In the genomic region with DNA sequence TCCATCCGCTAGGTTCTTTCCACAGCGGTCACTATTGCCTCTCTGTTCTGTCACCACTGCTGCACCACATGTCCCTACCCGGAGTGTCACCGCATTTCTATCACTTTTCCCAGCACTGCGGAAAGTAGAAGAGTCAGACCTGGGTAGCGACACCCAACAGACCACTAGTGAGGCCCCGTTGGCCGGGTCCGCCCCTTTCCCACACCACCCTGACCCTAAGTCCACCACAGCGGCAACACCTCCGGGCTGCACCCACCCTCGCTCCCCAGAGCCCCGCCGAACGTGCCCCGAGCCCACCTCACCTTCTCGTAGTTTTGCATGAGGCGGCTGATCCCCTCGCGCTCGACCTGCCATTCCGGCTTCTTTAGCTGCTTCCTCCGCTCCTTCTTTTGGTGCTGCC, we compare ENCODE assay signal across 8 mouse cellular contexts. TPM values are rescaled to one million over a fixed set of nuclear protein-coding genes. Genes with fewer than 3 reads are reported as not detected.
DNase-seq lines count a peak whose midpoint lies in the region; ATAC-seq and TF ChIP-seq lines count a peak whose summit lies in the region.

No protein-coding gene starts in this region.

- H3K27ac ChIP-seq in heart, embryonic 15.5 days = peak overlapping the region; percentile 53; the same call in 1 of the 2 replicates
- no peak overlapping the region for H3K27ac ChIP-seq in ES-E14 (ENCODE audit: insufficient read depth, low read depth, low read length, poor library complexity, severe bottlenecking)
- peak overlapping the region; percentile 81 for H3K27ac ChIP-seq in forebrain, embryonic 10.5 days
- 0 out of 2 replicates have a peak overlapping the region, but pooled peaks have one; percentile 9 for H3K27ac ChIP-seq in limb, embryonic 15.5 days
- H3K27ac ChIP-seq in neural tube, embryonic 14.5 days (ENCODE audit: low read depth, low read length) = no peak overlapping the region

- DNase-seq in heart, postnatal 25 days (ENCODE audit: low spot score) = no peak
- peak; percentile 15 for DNase-seq in ES-E14 (ENCODE audit: low read depth, low spot score)
- DNase-seq in forebrain, embryonic 10.5 days (ENCODE audit: extremely low spot score, low spot score) = no peak
- DNase-seq in layer of hippocampus, adult 11-12 months (ENCODE audit: low spot score) = no peak
- no peak for DNase-seq in urinary bladder, adult 18-20 months (ENCODE audit: low spot score in 2 of 2)

- intact Hi-C loops in heart, postnatal 25 days (cut with DNase I) = no loop called here

- peak overlapping the region; percentile 90 for H3K4me3 ChIP-seq in heart, embryonic 15.5 days
- H3K4me3 ChIP-seq in ES-E14 (ENCODE audit: insufficient read depth in 1 of 2, low read depth in 1 of 2, low read length in 2 of 2, poor library complexity in 1 of 2, severe bottlenecking in 1 of 2) = peak overlapping the region; percentile 73 to 92
- peak overlapping the region; percentile 92 for H3K4me3 ChIP-seq in forebrain, embryonic 10.5 days
- H3K4me3 ChIP-seq in limb, embryonic 15.5 days = peak overlapping the region; percentile 85
- peak overlapping the region; percentile 74 for H3K4me3 ChIP-seq in neural tube, embryonic 14.5 days (ENCODE audit: low read depth, low read length)

- no peak for ATAC-seq in heart, embryonic 15.5 days (replicated peaks; ENCODE audit: insufficient number of reproducible peaks, insufficient read depth, low FRiP score, low read depth)
- no peak for ATAC-seq in limb, embryonic 15.5 days (ENCODE audit: insufficient number of reproducible peaks, low FRiP score, low TSS enrichment, low read depth)
- ATAC-seq in neural tube, embryonic 14.5 days (ENCODE audit: low read depth) = peak; percentile 63

- peak overlapping the region; percentile 74 for H3K9ac ChIP-seq in heart, embryonic 15.5 days
- H3K9ac ChIP-seq in ES-E14 (ENCODE audit: insufficient read depth, low read depth, low read length, poor library complexity, severe bottlenecking) = peak overlapping the region; percentile 86
- H3K9ac ChIP-seq in limb, embryonic 15.5 days = peak overlapping the region; percentile 56
- peak overlapping the region; percentile 64 for H3K9ac ChIP-seq in neural tube, embryonic 14.5 days (replicated peaks; ENCODE audit: low read depth, low read length)

- H3K27me3 ChIP-seq in heart, embryonic 15.5 days = peaks cover 3% of the 10 kb centered on the region; the same call in 1 of the 2 replicates
- H3K27me3 ChIP-seq in forebrain, embryonic 10.5 days (ENCODE audit: poor library complexity, severe bottlenecking) = no peaks in the 10 kb centered on the region
- no peaks in the 10 kb centered on the region for H3K27me3 ChIP-seq in limb, embryonic 15.5 days
- H3K27me3 ChIP-seq in neural tube, embryonic 14.5 days (ENCODE audit: control insufficient read depth, insufficient read depth, low read length) = no peaks in the 10 kb centered on the region

- peak overlapping the region; percentile 96 for H3K4me2 ChIP-seq in heart, embryonic 15.5 days
- H3K4me2 ChIP-seq in limb, embryonic 15.5 days = peak overlapping the region; percentile 87
- H3K4me2 ChIP-seq in neural tube, embryonic 14.5 days (ENCODE audit: low read depth, low read length) = peak overlapping the region; percentile 64

- in situ Hi-C loops in ES-E14 (cut with MboI; ENCODE audit: low sequenced_read_pairs in 2 of 2, unreplicated experiment in 2 of 2) = no loop called here

- peaks cover 12% of the 10 kb centered on the region for H3K4me1 ChIP-seq in heart, embryonic 15.5 days (replicated peaks)
- H3K4me1 ChIP-seq in ES-E14 (ENCODE audit: control insufficient read depth in 2 of 2, insufficient read depth in 2 of 2, low read length in 2 of 2, poor library complexity in 1 of 2) = peaks cover 0 to 2% of the 10 kb centered on the region in 2 experiments; a peak in 1 of 4 replicates
- peaks cover 17% of the 10 kb centered on the region for H3K4me1 ChIP-seq in forebrain, embryonic 10.5 days
- peaks cover 9% of the 10 kb centered on the region for H3K4me1 ChIP-seq in limb, embryonic 15.5 days
- peaks cover 13% of the 10 kb centered on the region for H3K4me1 ChIP-seq in neural tube, embryonic 14.5 days (ENCODE audit: control insufficient read depth, insufficient read depth, low read length)

- H3K36me3 ChIP-seq in heart, embryonic 15.5 days = no peaks in the 10 kb centered on the region
- H3K36me3 ChIP-seq in ES-E14 (ENCODE audit: control insufficient read depth, insufficient read depth, low read length, poor library complexity, severe bottlenecking) = no peaks in the 10 kb centered on the region; the same call in 1 of the 2 replicates
- no peaks in the 10 kb centered on the region for H3K36me3 ChIP-seq in forebrain, embryonic 10.5 days (replicated peaks)
- no peaks in the 10 kb centered on the region for H3K36me3 ChIP-seq in limb, embryonic 15.5 days
- H3K36me3 ChIP-seq in neural tube, embryonic 14.5 days (ENCODE audit: control insufficient read depth, insufficient read depth, low read length) = no peaks in the 10 kb centered on the region

- WGBS in heart, embryonic 15.5 days = under 1% methylated on average over 23 of the region's 23 CpGs
- 1% methylated on average over 23 of the region's 23 CpGs for WGBS in forebrain, embryonic 10.5 days
- under 1% methylated on average over 23 of the region's 23 CpGs for WGBS in limb, embryonic 15.5 days
- WGBS in neural tube, embryonic 14.5 days = 1% methylated on average over 23 of the region's 23 CpGs

- no peaks in the 10 kb centered on the region for H3K9me3 ChIP-seq in heart, embryonic 15.5 days (replicated peaks)
- H3K9me3 ChIP-seq in ES-E14 (ENCODE audit: control insufficient read depth, insufficient read depth, low read depth, low read length) = no peaks in the 10 kb centered on the region
- H3K9me3 ChIP-seq in forebrain, embryonic 10.5 days = no peaks in the 10 kb centered on the region
- no peaks in the 10 kb centered on the region for H3K9me3 ChIP-seq in limb, embryonic 15.5 days
- H3K9me3 ChIP-seq in neural tube, embryonic 14.5 days (ENCODE audit: control insufficient read depth, low read length) = no peaks in the 10 kb centered on the region

TF ChIP-seq in ES-E14, 5 proteins besides CTCF, POLR2A, EP300 and RAD21:
- TF ChIP-seq ZNF384 (IDR thresholded peaks at IDR 0.05; ENCODE audit: low read depth, low read length) = no peak
- TF ChIP-seq MAFK (IDR thresholded peaks at IDR 0.05; ENCODE audit: insufficient read depth, low read depth, low read length) = no peak
- TF ChIP-seq ZC3H11A (IDR thresholded peaks at IDR 0.05; ENCODE audit: borderline replicate concordance, low read depth, low read length) = no peak
- TF ChIP-seq CHD2 (IDR thresholded peaks at IDR 0.05; ENCODE audit: low read depth, low read length) = no peak
- no peak for TF ChIP-seq HCFC1 (IDR thresholded peaks at IDR 0.05; ENCODE audit: borderline replicate concordance, insufficient read depth, low read length)

RNA-seq across cellular contexts. Expression of a gene that starts 0.3 kb away (rescaled TPM):
- 14.8 and 17.5 TPM in 2 replicates for polyA plus RNA-seq in heart, embryonic 15.5 days (2015; fragmentation: Nextera tagmentation; extraction: Ambion mirVana)
- 1 to 10 TPM; 8.9 to 9.7 TPM for total RNA-seq in heart, postnatal 25 days (2021)
- total RNA-seq in ES-E14 (2012; rRNA removed) = 32.0 and 46.7 TPM in 2 replicates
- polyA plus RNA-seq in forebrain, embryonic 10.5 days (2016; fragmentation: Nextera tagmentation; extraction: Ambion mirVana) = 31.5 and 32.3 TPM in 2 replicates
- polyA plus RNA-seq in limb, embryonic 15.5 days (2015; fragmentation: Nextera tagmentation; extraction: Ambion mirVana) = 25.2 and 26.3 TPM in 2 replicates
- 25.2 and 29.2 TPM in 2 replicates for polyA plus RNA-seq in neural tube, embryonic 14.5 days (2014; fragmentation: Nextera tagmentation; extraction: Ambion mirVana)

RNA-seq across cellular contexts. Expression of a gene that starts 54.0 kb away (rescaled TPM):
- 0.31 and 0.93 TPM in 2 replicates for polyA plus RNA-seq in heart, embryonic 15.5 days (2015; fragmentation: Nextera tagmentation; extraction: Ambion mirVana)
- total RNA-seq in heart, postnatal 25 days (2021) = under 1 TPM; 0.23 to 0.36 TPM
- total RNA-seq in ES-E14 (2012; rRNA removed) = 0.21 and 0.27 TPM in 2 replicates
- 0.58 and 0.66 TPM in 2 replicates for polyA plus RNA-seq in forebrain, embryonic 10.5 days (2016; fragmentation: Nextera tagmentation; extraction: Ambion mirVana)
- polyA plus RNA-seq in limb, embryonic 15.5 days (2015; fragmentation: Nextera tagmentation; extraction: Ambion mirVana) = 2.6 and 2.7 TPM in 2 replicates
- 0.18 and 0.50 TPM in 2 replicates for polyA plus RNA-seq in neural tube, embryonic 14.5 days (2014; fragmentation: Nextera tagmentation; extraction: Ambion mirVana)

Comparison
In these comparisons a context has a peak if more than half of its experiments do, and no peak if none do; other contexts are left out.
1. H3K27ac ChIP-seq: peak in heart, embryonic 15.5 days (single experiment), forebrain, embryonic 10.5 days (single experiment) and limb, embryonic 15.5 days (single experiment); none in ES-E14 (single experiment) and neural tube, embryonic 14.5 days (single experiment).
2. Peak in every context shown above with its lines, with median percentiles within 50 percentile points of each other: H3K4me2 ChIP-seq, H3K4me3 ChIP-seq and H3K9ac ChIP-seq.